Mouse (Mus musculus) lung, embryonic 16.5 days (tissue): Measurements from ENCODE around the gene Pyroxd2. TPM values are rescaled to one million over a fixed set of nuclear protein-coding genes. Genes with fewer than 3 reads are reported as not detected.
"Not testable (repeated sequence)": the region's sequence is repeated elsewhere in the genome, so short reads cannot be mapped to it uniquely, and the experiment has no call there.

ENCODE experiments used
- ATAC-seq: fragments of 200-750 bp; cut with Nextera tagmentation; 2 replicates; pipeline ENCODE4 v1.8.0; 2017; ENCODE audit warnings: low read depth, mild to moderate bottlenecking, moderate library complexity
- H3K27ac ChIP-seq: fragments of 300-500 bp; sonication (generic); 2 replicates; pipeline ENCODE4 v1.5.1; 2014; ENCODE audit warnings: mild to moderate bottlenecking, control low read depth, low read length
- H3K27me3 ChIP-seq: fragments of 300-500 bp; sonication (generic); 2 replicates; pipeline ENCODE4 v1.6.1; 2014; ENCODE audit warnings: low read depth, low read length, mixed read lengths; ENCODE audit not compliant: control insufficient read depth, insufficient read depth
- H3K36me3 ChIP-seq: fragments of 300-500 bp; sonication (generic); 2 replicates; pipeline ENCODE4 v1.6.1; 2014; ENCODE audit warnings: low read length; ENCODE audit not compliant: control insufficient read depth, insufficient read depth
- H3K4me1 ChIP-seq: fragments of 300-500 bp; sonication (generic); replicated peaks from 2 replicates; pipeline ENCODE4 v1.6.1; 2014; ENCODE audit warnings: low read length, mixed read lengths; ENCODE audit not compliant: control insufficient read depth, insufficient read depth
- H3K4me2 ChIP-seq: fragments of 300-500 bp; sonication (generic); 2 replicates; pipeline ENCODE4 v1.6.1; 2014; ENCODE audit warnings: low read depth, low read length, control low read depth
- H3K4me3 ChIP-seq: fragments of 300-500 bp; sonication (generic); 2 replicates; pipeline ENCODE4 v1.5.1; 2014; ENCODE audit warnings: mild to moderate bottlenecking, low read length, control low read depth
- H3K9ac ChIP-seq: fragments of 300-500 bp; sonication (generic); 2 replicates; pipeline ENCODE4 v1.6.1; 2014; ENCODE audit warnings: low read length, control low read depth
- H3K9me3 ChIP-seq: fragments of 300-500 bp; sonication (generic); 2 replicates; pipeline ENCODE4 v1.6.1; 2016; ENCODE audit warnings: low read length; ENCODE audit not compliant: control insufficient read depth
- WGBS: fragments of 180-500 bp; shearing (Covaris S2); extraction: QIAGEN DNeasy Blood & Tissue Kit; methylation state at CpG from one replicate; pipeline ENCODE4 v1.1.7; 2014; 5-methylcytosine and 5-hydroxymethylcytosine counted together
- polyA plus RNA-seq: library from polyadenylated mRNA; unstranded; fragments of >200 nt; fragmentation: Nextera tagmentation; extraction: Ambion mirVana; gene quantifications from 2 replicates; pipeline ENCODE4 v1.2.1, GENCODE M21; 2015

Pyroxd2 gene
- polyA plus RNA-seq, 1 experiment from 2014 or later = 6.7 TPM

GRCm38 (mm10) chr19:42717668-42718067, 34.9 kb downstream of the Pyroxd2 start:
- Histone ChIP-seq H3K9me3 (no peaks in the 10 kb centered on the region), H3K4me1 (no peaks in the 10 kb centered on the region), H3K9ac (no peak overlapping the region), H3K4me2 (no peak overlapping the region), H3K36me3 (no peaks in the 10 kb centered on the region), H3K4me3 (no peak overlapping the region), H3K27me3 (no peaks in the 10 kb centered on the region), H3K27ac (no peak overlapping the region)
- no peak for ATAC-seq
- WGBS = 66% methylated on average over 5 of the region's 5 CpGs

DNA sequence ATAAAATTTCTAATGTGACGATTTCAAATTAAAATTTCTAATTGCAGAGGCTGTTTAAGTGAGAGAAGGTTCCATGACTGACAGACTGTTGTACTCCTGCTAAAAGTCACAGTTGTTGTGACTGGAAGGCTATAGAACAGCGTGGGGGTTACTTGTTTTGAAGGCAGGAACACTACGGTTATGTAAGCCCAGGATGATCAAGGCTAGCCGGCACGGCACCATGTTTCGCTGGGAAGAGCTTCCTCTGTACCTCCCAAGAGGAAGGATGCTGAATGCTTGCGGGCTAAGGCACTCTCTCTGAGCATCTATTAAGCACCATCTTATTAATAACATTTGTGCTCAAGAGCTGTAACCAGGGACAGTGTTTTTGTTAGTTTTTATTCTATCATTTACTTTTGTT, 36.1 kb downstream of the Pyroxd2 start:
- ATAC-seq = no peak
- 59% methylated on average over 7 of the region's 7 CpGs for WGBS

DNA sequence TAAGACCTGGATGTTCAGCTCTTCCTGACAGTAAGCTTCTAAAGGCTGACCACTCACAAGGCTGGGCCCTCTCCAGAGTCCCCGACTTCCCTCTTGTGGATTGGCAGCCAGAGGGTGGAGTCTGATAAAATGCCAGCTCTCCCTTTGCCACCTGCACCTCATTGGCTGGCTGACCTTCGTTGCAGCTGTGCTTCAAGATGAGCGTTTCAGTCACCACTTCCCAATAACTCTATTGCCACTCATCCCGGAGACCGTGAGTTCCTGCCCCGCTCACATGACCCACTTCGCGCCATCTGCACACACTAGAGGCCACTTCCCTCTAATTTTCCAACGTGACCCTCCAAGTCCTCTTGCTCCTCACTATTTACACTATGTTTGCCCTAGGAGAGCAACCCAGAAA, 38.8 kb downstream of the Pyroxd2 start:
- Histone ChIP-seq H3K4me1 (no peaks in the 10 kb centered on the region), H3K4me3 (no peak overlapping the region), H3K27me3 (no peaks in the 10 kb centered on the region), H3K36me3 (no peaks in the 10 kb centered on the region), H3K4me2 (no peak overlapping the region), H3K9me3 (no peaks in the 10 kb centered on the region), H3K27ac (no peak overlapping the region), H3K9ac (no peak overlapping the region)
- no peak for ATAC-seq
- WGBS = 62% methylated on average over 9 of the region's 9 CpGs

More for the DNA sequence above, 36.1 kb downstream of the Pyroxd2 start:
- no peaks in the 10 kb centered on the region for H3K4me1 ChIP-seq
- no peaks in the 10 kb centered on the region for H3K9me3 ChIP-seq
- no peak overlapping the region for H3K4me3 ChIP-seq
- no peak overlapping the region for H3K9ac ChIP-seq
- H3K27me3 ChIP-seq = no peaks in the 10 kb centered on the region
- H3K27ac ChIP-seq = no peak overlapping the region
- H3K4me2 ChIP-seq = no peak overlapping the region
- no peaks in the 10 kb centered on the region for H3K36me3 ChIP-seq

DNA sequence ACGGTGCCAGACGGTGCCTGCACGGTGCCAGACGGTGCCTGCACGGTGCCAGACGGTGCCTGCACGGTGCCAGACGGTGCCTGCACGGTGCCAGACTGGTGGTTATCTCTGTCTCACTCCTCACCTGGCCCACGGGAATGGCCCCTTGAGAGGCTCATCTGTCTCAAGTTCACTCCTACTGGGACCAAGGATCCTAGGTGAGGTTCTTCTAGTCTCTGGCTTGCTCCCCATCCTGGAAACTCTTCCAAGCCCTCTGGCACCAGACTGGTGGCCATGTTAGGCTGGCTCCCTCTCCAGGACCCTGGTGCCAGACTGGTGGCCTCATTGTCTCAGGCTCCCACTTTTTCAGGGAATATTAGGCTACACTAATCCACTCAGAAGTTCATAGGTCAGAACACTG, 53.1 kb downstream of the Pyroxd2 start:
- Histone ChIP-seq H3K4me3 (no peak overlapping the region), H3K9ac (no peak overlapping the region), H3K9me3 (no peaks in the 10 kb centered on the region), H3K4me2 (no peak overlapping the region), H3K27me3 (no peaks in the 10 kb centered on the region), H3K4me1 (no peaks in the 10 kb centered on the region), H3K27ac (no peak overlapping the region), H3K36me3 (no peaks in the 10 kb centered on the region)
- ATAC-seq = no peak
- 86% methylated on average over 7 of the region's 10 CpGs for WGBS

DNA sequence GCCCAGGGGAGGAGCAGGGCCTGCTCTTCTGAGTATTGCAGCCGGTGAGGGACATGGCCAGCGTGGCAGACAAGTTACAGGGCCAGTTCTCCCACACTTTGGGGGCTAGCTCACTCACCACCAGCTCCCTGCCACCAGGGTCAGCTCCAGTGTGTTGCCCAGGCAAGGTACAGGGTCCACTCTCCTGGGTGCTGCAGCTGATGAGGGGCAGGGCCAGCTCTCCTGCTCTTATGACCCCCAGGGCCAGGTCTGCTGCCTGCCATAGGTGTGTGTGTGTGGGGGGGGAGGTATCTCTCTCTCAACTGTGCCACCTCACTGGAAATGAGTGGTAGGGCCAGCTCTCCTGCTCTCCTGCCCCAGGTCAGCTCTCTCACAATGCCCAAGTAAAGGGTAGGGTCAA, 54.0 kb downstream of the Pyroxd2 start:
- Histone ChIP-seq H3K9ac (no peak overlapping the region), H3K4me1 (no peaks in the 10 kb centered on the region), H3K9me3 (no peaks in the 10 kb centered on the region), H3K4me2 (no peak overlapping the region), H3K4me3 (no peak overlapping the region), H3K36me3 (no peaks in the 10 kb centered on the region), H3K27me3 (no peaks in the 10 kb centered on the region), H3K27ac (no peak overlapping the region)
- ATAC-seq = no peak
- 79% methylated on average over 2 of the region's 2 CpGs for WGBS

DNA sequence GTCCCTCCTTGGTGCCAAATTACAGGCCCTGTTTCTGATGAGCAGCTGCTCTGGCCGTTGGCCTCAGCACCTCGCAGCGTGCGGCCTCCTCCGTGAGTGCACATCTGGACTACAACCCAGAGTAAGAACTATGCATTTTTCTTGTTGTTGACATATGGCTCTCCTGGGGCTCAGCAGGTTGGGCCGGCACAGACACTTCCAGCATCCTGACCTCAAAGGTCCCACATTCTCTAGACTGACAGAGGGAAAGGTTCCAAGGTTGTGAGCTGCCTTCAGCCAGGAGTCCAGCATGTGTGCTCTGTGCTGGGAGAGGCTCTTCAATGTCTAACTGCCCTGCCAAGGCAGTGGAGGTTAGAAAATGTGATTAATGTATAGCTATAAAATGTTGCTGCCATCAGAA, 55.2 kb downstream of the Pyroxd2 start:
- no peaks in the 10 kb centered on the region for H3K36me3 ChIP-seq
- H3K9ac ChIP-seq = no peak overlapping the region
- no peaks in the 10 kb centered on the region for H3K4me1 ChIP-seq
- no peak overlapping the region for H3K4me2 ChIP-seq
- ATAC-seq = no peak
- WGBS = 32% methylated on average over 6 of the region's 6 CpGs
- H3K9me3 ChIP-seq = no peaks in the 10 kb centered on the region
- H3K27me3 ChIP-seq = no peaks in the 10 kb centered on the region
- no peak overlapping the region for H3K27ac ChIP-seq
- H3K4me3 ChIP-seq = no peak overlapping the region

DNA sequence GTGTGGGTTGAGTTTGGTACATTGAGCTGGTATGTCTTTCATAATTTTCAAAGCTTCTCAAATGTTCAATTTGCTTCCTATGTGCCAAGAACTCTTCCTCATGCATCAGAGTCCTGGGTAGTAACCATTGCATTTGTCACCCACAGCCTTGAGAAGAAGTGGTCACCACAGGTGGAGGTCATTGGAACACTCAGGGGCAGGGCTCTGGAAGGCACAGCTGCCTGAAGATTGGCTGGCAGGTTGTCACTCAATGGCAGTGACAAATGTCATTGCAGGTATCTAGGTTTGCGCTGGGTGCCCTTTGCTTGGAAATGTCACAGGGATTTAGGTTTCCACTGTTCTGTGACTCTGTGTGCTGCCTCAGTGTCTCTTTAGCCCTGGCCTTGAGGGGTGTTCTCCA, 62.3 kb downstream of the Pyroxd2 start:
- no peak overlapping the region for H3K27ac ChIP-seq
- H3K4me2 ChIP-seq = no peak overlapping the region
- ATAC-seq = no peak
- no peak overlapping the region for H3K4me3 ChIP-seq
- 85% methylated on average over 1 of the region's 1 CpGs for WGBS
- H3K4me1 ChIP-seq = no peaks in the 10 kb centered on the region
- H3K36me3 ChIP-seq = no peaks in the 10 kb centered on the region
- no peak overlapping the region for H3K9ac ChIP-seq
- H3K27me3 ChIP-seq = no peaks in the 10 kb centered on the region
- no peaks in the 10 kb centered on the region for H3K9me3 ChIP-seq

DNA sequence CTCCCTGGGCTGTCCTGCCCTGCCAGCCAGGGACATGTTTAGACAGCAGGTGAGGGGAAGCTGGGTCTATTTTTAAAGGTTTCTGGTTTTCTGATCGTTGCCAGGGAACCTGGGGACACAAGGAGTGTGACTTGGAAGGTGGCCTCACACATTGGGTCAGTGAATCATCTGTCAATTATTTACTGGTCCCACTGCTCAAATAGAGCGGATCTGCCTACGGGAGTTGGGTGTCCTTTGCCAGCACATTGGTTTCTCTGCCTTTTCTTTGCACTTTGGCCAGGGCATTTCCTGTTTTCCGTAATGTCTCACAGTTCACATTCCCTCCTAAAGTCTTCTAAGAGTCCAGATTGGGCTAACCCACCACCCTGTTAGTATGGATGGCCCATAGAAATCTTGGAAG, 62.8 kb downstream of the Pyroxd2 start:
- H3K27ac ChIP-seq = no peak overlapping the region
- no peak overlapping the region for H3K9ac ChIP-seq
- H3K4me2 ChIP-seq = no peak overlapping the region
- no peaks in the 10 kb centered on the region for H3K36me3 ChIP-seq
- 55% methylated on average over 4 of the region's 4 CpGs for WGBS
- no peak overlapping the region for H3K4me3 ChIP-seq
- no peak for ATAC-seq
- no peaks in the 10 kb centered on the region for H3K4me1 ChIP-seq
- no peaks in the 10 kb centered on the region for H3K27me3 ChIP-seq
- no peaks in the 10 kb centered on the region for H3K9me3 ChIP-seq

GRCm38 (mm10) chr19:42689321-42689720, 63.3 kb downstream of the Pyroxd2 start:
- Histone ChIP-seq H3K36me3 (no peaks in the 10 kb centered on the region), H3K4me2 (no peak overlapping the region), H3K4me1 (no peaks in the 10 kb centered on the region), H3K27ac (no peak overlapping the region), H3K9me3 (no peaks in the 10 kb centered on the region), H3K4me3 (no peak overlapping the region), H3K9ac (no peak overlapping the region), H3K27me3 (no peaks in the 10 kb centered on the region)
- 77% methylated on average over 11 of the region's 11 CpGs for WGBS
- no peak for ATAC-seq

DNA sequence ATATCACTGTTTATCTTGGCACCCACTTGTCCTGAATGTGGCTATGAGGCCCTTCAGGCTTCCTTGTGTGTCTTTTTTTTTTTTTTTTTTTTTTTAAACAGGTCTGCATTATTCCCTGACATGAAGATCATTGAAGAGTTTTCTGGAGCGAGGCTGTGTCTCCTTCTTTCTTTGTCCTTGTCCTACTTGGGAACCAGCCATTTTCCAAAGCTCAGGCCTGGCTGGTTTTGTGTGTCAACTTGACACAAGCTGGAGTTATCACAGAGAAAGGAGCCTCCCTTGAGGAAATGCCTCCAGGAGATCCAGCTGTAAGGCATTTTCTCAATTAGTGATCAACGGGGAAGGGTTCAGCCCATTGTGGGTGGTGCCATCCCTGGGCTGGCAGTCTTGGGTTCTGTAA, 69.8 kb downstream of the Pyroxd2 start:
- not testable (repeated sequence) for ATAC-seq, H3K27me3 ChIP-seq, H3K4me3 ChIP-seq, H3K9ac ChIP-seq, H3K27ac ChIP-seq, H3K4me1 ChIP-seq, H3K9me3 ChIP-seq, H3K4me2 ChIP-seq, H3K36me3 ChIP-seq
- WGBS = 70% methylated on average over 2 of the region's 2 CpGs
